ENCODE assay signal across 8 mouse cellular contexts in the genomic region with DNA sequence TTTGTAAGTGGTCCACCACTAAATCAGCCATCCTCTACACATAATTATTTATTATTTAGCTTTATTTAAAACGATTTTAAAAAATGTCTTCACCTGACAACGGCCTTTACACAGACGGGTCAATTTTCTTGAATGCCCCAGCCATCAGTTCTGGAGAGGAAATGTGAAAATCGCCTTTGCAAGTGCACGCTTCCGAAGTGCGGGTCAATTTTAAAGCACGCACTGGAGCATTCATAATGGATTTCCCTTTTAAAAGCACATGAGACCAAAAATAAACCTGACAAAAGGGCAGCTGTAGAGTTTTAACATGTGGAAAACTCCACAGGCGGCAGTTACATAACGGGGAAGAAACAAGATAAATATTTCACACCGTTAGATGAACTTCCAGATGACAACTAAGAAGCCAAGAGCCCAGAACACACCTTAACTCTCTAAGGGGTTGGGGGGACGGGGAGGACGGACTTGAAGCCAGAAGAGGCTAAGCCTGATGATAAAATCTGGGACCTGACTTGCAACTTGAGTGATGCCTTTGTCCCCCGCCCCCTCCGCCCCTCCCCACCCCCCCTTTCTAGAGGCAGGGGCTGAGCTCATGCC. TPM values are rescaled to one million over a fixed set of nuclear protein-coding genes. Genes with fewer than 3 reads are reported as not detected.
A peak's percentile ranks its signal among the peaks of the same experiment; 100 is the strongest.
DNase-seq lines count a peak whose midpoint lies in the region; ATAC-seq and TF ChIP-seq lines count a peak whose summit lies in the region.

No protein-coding gene starts in this region.

- H3K27me3 ChIP-seq in forebrain, embryonic 14.5 days (replicated peaks; ENCODE audit: control insufficient read depth, insufficient read depth, low read length), result no peaks in the 10 kb centered on the region
- peaks cover 42% of the 10 kb centered on the region for H3K27me3 ChIP-seq in limb, embryonic 12.5 days

- 3% methylated on average over 15 of the region's 15 CpGs for WGBS in lung, adult 2 months
- under 1% methylated on average over 15 of the region's 15 CpGs for WGBS in forebrain, embryonic 14.5 days
- WGBS in limb, embryonic 12.5 days, result under 1% methylated on average over 15 of the region's 15 CpGs
- 2% methylated on average over 15 of the region's 15 CpGs for WGBS in olfactory bulb, adult 2 months

- peak overlapping the region; percentile 76 for H3K4me3 ChIP-seq in lung, adult 2 months (replicated peaks; ENCODE audit: extremely low read depth, low read depth, low read length)
- H3K4me3 ChIP-seq in forebrain, embryonic 14.5 days (ENCODE audit: low read depth, low read length), result peak overlapping the region; percentile 69
- peak overlapping the region; percentile 65 for H3K4me3 ChIP-seq in limb, embryonic 12.5 days (replicated peaks)
- peak overlapping the region; percentile 67 for H3K4me3 ChIP-seq in olfactory bulb, adult 2 months (ENCODE audit: insufficient read depth, low read depth, low read length)

- peak overlapping the region; percentile 71 for H3K9ac ChIP-seq in forebrain, embryonic 14.5 days (ENCODE audit: low read length)
- H3K9ac ChIP-seq in limb, embryonic 12.5 days (replicated peaks), result peak overlapping the region; percentile 70

- peak overlapping the region; percentile 91 for H3K4me2 ChIP-seq in forebrain, embryonic 14.5 days (ENCODE audit: low read length)
- peak overlapping the region; percentile 98 for H3K4me2 ChIP-seq in limb, embryonic 12.5 days

- no peaks in the 10 kb centered on the region; the same call in 1 of the 2 replicates for H3K4me1 ChIP-seq in lung, adult 2 months (ENCODE audit: control insufficient read depth, insufficient read depth, low read length)
- 0 out of 2 replicates have a peak, but pooled peaks cover 5% of the 10 kb centered on the region for H3K4me1 ChIP-seq in forebrain, embryonic 14.5 days (ENCODE audit: control insufficient read depth, insufficient read depth, low read length)
- H3K4me1 ChIP-seq in limb, embryonic 12.5 days (replicated peaks), result peaks cover 9% of the 10 kb centered on the region
- peaks cover 8% of the 10 kb centered on the region for H3K4me1 ChIP-seq in olfactory bulb, adult 2 months (ENCODE audit: control insufficient read depth, insufficient read depth, low read length)

- no peaks in the 10 kb centered on the region for H3K36me3 ChIP-seq in forebrain, embryonic 14.5 days (ENCODE audit: control insufficient read depth, insufficient read depth, low read length)
- no peaks in the 10 kb centered on the region for H3K36me3 ChIP-seq in limb, embryonic 12.5 days

- H3K27ac ChIP-seq in forebrain, embryonic 14.5 days (ENCODE audit: low read depth, low read length), result peak overlapping the region; percentile 90
- no peak overlapping the region for H3K27ac ChIP-seq in limb, embryonic 12.5 days
- H3K27ac ChIP-seq in olfactory bulb, adult 2 months (ENCODE audit: insufficient read depth, low read depth, low read length), result 0 out of 2 replicates have a peak overlapping the region, but pooled peaks have one; percentile 29

- no peak for TF ChIP-seq CTCF in lung, adult 2 months (IDR thresholded peaks at IDR 0.05; ENCODE audit: insufficient read depth, low read length)
- TF ChIP-seq CTCF in olfactory bulb, adult 2 months (IDR thresholded peaks at IDR 0.05; ENCODE audit: insufficient read depth, low read depth, low read length), result no peak

- DNase-seq in lung, adult 2 months, result no peak
- DNase-seq in lung, adult 18-20 months, result no peak
- peak; percentile 58 for DNase-seq in forebrain, embryonic 14.5 days (ENCODE audit: low spot score)
- no peak for DNase-seq in urinary bladder, postnatal 25 days (ENCODE audit: low spot score)
- no peak for DNase-seq in right cerebral cortex, adult 18-20 months
- no peak for DNase-seq in left cerebral cortex, adult 9 months (ENCODE audit: low spot score in 2 of 2)

- H3K9me3 ChIP-seq in forebrain, embryonic 14.5 days (replicated peaks; ENCODE audit: control insufficient read depth, low read length), result no peaks in the 10 kb centered on the region
- no peaks in the 10 kb centered on the region for H3K9me3 ChIP-seq in limb, embryonic 12.5 days

- TF ChIP-seq POLR2A in lung, adult 2 months (IDR thresholded peaks at IDR 0.05; ENCODE audit: borderline replicate concordance, extremely low read depth, low read depth, low read length), result no peak
- TF ChIP-seq POLR2A in olfactory bulb, adult 2 months (IDR thresholded peaks at IDR 0.05; ENCODE audit: insufficient read depth, low read depth, low read length), result no peak

- peak; percentile 26; the same call in 1 of the 2 replicates for ATAC-seq in forebrain, embryonic 14.5 days
- ATAC-seq in limb, embryonic 12.5 days (ENCODE audit: insufficient number of reproducible peaks, insufficient read depth, low FRiP score, low TSS enrichment, low read depth), result no peak; the same call in 1 of the 2 replicates

RNA-seq across cellular contexts. Expression of a gene that starts 0.6 kb away (rescaled TPM):
- 13.4 and 16.6 TPM in 2 replicates for polyA plus RNA-seq in lung, adult 2 months (2012; rRNA removed)
- polyA plus RNA-seq in forebrain, embryonic 14.5 days (2014; fragmentation: Nextera tagmentation; extraction: Ambion mirVana), result 28.9 and 29.1 TPM in 2 replicates
- polyA plus RNA-seq in limb, embryonic 12.5 days (2016; fragmentation: Nextera tagmentation; extraction: Ambion mirVana), result 4.3 and 4.5 TPM in 2 replicates
- not detected in 2 replicates for polyA plus RNA-seq in olfactory bulb, adult 2 months (2012; ENCODE audit: insufficient read depth, insufficient read length, low replicate concordance, missing spikeins)

RNA-seq across cellular contexts. Expression of a gene that starts 37.8 kb away (rescaled TPM):
- polyA plus RNA-seq in lung, adult 2 months (2012; rRNA removed), result 8.6 and 12.0 TPM in 2 replicates
- polyA plus RNA-seq in forebrain, embryonic 14.5 days (2014; fragmentation: Nextera tagmentation; extraction: Ambion mirVana), result 35.4 and 43.7 TPM in 2 replicates
- 45.2 and 46.2 TPM in 2 replicates for polyA plus RNA-seq in limb, embryonic 12.5 days (2016; fragmentation: Nextera tagmentation; extraction: Ambion mirVana)
- not detected in 2 replicates for polyA plus RNA-seq in olfactory bulb, adult 2 months (2012; ENCODE audit: insufficient read depth, insufficient read length, low replicate concordance, missing spikeins)
